Mouse (Mus musculus) myocyte (in vitro differentiated cells): ENCODE data around the gene Wdr90. TPM values are rescaled to one million over a fixed set of nuclear protein-coding genes. Genes with fewer than 3 reads are reported as not detected.

Experiments
- H3K27me3 ChIP-seq: one replicate; pipeline ENCODE4 v1.6.1; 2011; ENCODE audit not compliant: control insufficient read depth, insufficient read depth, insufficient read length
- H3K36me3 ChIP-seq: one replicate; pipeline ENCODE4 v1.6.1; 2011; ENCODE audit not compliant: control insufficient read depth, insufficient read depth
- H3K4me2 ChIP-seq: one replicate; pipeline ENCODE4 v1.6.1; 2011; ENCODE audit warnings: low read depth, control low read depth
- H3K4me3 ChIP-seq: one replicate; pipeline ENCODE4 v1.5.1; 2011; ENCODE audit warnings: mild to moderate bottlenecking, control low read depth, moderate library complexity
- H3K79me2 ChIP-seq: one replicate; pipeline ENCODE4 v1.6.1; 2011; ENCODE audit not compliant: control insufficient read depth, insufficient read depth
- H3ac ChIP-seq: one replicate; pipeline ENCODE4 v1.6.1; 2011; ENCODE audit not compliant: control insufficient read depth, insufficient read length
- CEBPB ChIP-seq: IDR thresholded peaks from 2 replicates; pipeline ENCODE4 v1.6.1; 2011; ENCODE audit warnings: mild to moderate bottlenecking, moderate library complexity; ENCODE audit not compliant: poor library complexity, insufficient read depth, severe bottlenecking
- E2F4 ChIP-seq: IDR thresholded peaks from one replicate; pipeline ENCODE4 v1.6.1; 2011; ENCODE audit warnings: mild to moderate bottlenecking, control low read depth, moderate library complexity; ENCODE audit not compliant: insufficient read depth
- MAX ChIP-seq: IDR thresholded peaks from one replicate; pipeline ENCODE4 v1.6.1; 2011; ENCODE audit warnings: low read depth, mild to moderate bottlenecking, control low read depth
- MYOD1 ChIP-seq, 3 experiments: IDR thresholded peaks; one replicate each; pipeline ENCODE4 v1.6.1; 2011; ENCODE audit warnings: control low read depth in 2 of 3, low read depth in 2 of 3, mild to moderate bottlenecking in 2 of 3, moderate library complexity in 1 of 3; ENCODE audit not compliant: insufficient read length in 2 of 3, control insufficient read depth in 1 of 3
- MYOG ChIP-seq, 3 experiments: IDR thresholded peaks; one replicate each; pipeline ENCODE4 v1.6.1; 2011; ENCODE audit warnings: control low read depth in 2 of 3, low read depth in 2 of 3, mild to moderate bottlenecking in 2 of 3; ENCODE audit not compliant: insufficient read length in 2 of 3, control insufficient read depth in 1 of 3, insufficient read depth in 1 of 3
- POLR2A ChIP-seq: IDR thresholded peaks from one replicate; pipeline ENCODE4 v1.6.1; 2011; ENCODE audit warnings: low read depth, mild to moderate bottlenecking, control low read depth, moderate library complexity; ENCODE audit not compliant: insufficient read length
- POLR2AphosphoS2 ChIP-seq: IDR thresholded peaks from one replicate; pipeline ENCODE4 v1.6.1; 2011; ENCODE audit warnings: low read depth, control low read depth; ENCODE audit not compliant: insufficient read length
- REST ChIP-seq: IDR thresholded peaks from one replicate; pipeline ENCODE4 v1.6.1; 2011; ENCODE audit warnings: mild to moderate bottlenecking, control low read depth, moderate library complexity; ENCODE audit not compliant: insufficient read depth, insufficient read length
- SRF ChIP-seq: IDR thresholded peaks from one replicate; pipeline ENCODE4 v1.6.1; 2011; ENCODE audit warnings: low read depth; ENCODE audit not compliant: control insufficient read depth, insufficient read length
- TCF12 ChIP-seq: IDR thresholded peaks from one replicate; pipeline ENCODE4 v1.6.1; 2011; ENCODE audit warnings: mild to moderate bottlenecking, control low read depth; ENCODE audit not compliant: poor library complexity, insufficient read depth, severe bottlenecking
- TCF3 ChIP-seq: IDR thresholded peaks from one replicate; pipeline ENCODE4 v1.6.1; 2011; ENCODE audit warnings: low read depth, control low read depth; ENCODE audit not compliant: insufficient read length
- USF1 ChIP-seq: IDR thresholded peaks from one replicate; pipeline ENCODE4 v1.6.1; 2011; ENCODE audit warnings: low read depth, mild to moderate bottlenecking, control low read depth, moderate library complexity
- polyA plus RNA-seq: library from polyadenylated mRNA; unstranded; fragments of >200 nt; fragmentation: generic; extraction: Trizol; gene quantifications from one replicate; pipeline ENCODE4 v1.2.1, GENCODE M21; 2012; ENCODE audit warnings: missing spikeins

Wdr90 gene
- polyA plus RNA-seq, 1 experiment = 7.4 TPM

GRCm38 (mm10) chr17:25801029-25801428, 60.3 kb downstream of the Wdr90 start:
- H3K4me3 ChIP-seq = no peak overlapping the region
- no peak overlapping the region for H3ac ChIP-seq
- no peaks in the 10 kb centered on the region for H3K36me3 ChIP-seq
- H3K79me2 ChIP-seq = no peaks in the 10 kb centered on the region
- TF ChIP-seq SRF (no peak), TCF12 (no peak), MYOD1 (IDR thresholded peaks at IDR 0.05; ENCODE audit: control insufficient read depth in 1 of 3, insufficient read length in 2 of 3, low read depth in 2 of 3) (no peak), POLR2AphosphoS2 (no peak), E2F4 (no peak), MYOG (IDR thresholded peaks at IDR 0.05; ENCODE audit: control insufficient read depth in 1 of 3, insufficient read depth in 1 of 3, insufficient read length in 2 of 3, low read depth in 2 of 3) (no peak), CEBPB (no peak), POLR2A (no peak), TCF3 (no peak), MAX (no peak), REST (no peak)
- H3K4me2 ChIP-seq = no peak overlapping the region
- H3K27me3 ChIP-seq = no peaks in the 10 kb centered on the region

- Histone ChIP-seq H3ac (peak within 1 kb of the TSS; percentile 11), H3K36me3 (no peaks in the 10 kb centered on the region), H3K4me3 (peak within 1 kb of the TSS; percentile 47), H3K4me2 (peak within 1 kb of the TSS; percentile 93), H3K27me3 (no peaks in the 10 kb centered on the region), H3K79me2 (no peaks in the 10 kb centered on the region)
- TF ChIP-seq TCF12 (no peak), USF1 (no peak), CEBPB (no peak), SRF (no peak), MAX (no peak), REST (no peak), POLR2A (peak; percentile 54), TCF3 (no peak), POLR2AphosphoS2 (peak; percentile 50), E2F4 (peak; percentile 64), MYOD1 (IDR thresholded peaks at IDR 0.05; ENCODE audit: control insufficient read depth in 1 of 3, insufficient read length in 2 of 3, low read depth in 2 of 3) (no peak), MYOG (IDR thresholded peaks at IDR 0.05; ENCODE audit: control insufficient read depth in 1 of 3, insufficient read depth in 1 of 3, insufficient read length in 2 of 3, low read depth in 2 of 3) (no peak)
Measured at GRCm38 (mm10) chr17:25796951-25797369, 64.3 kb downstream of the Wdr90 start, which contains the start of gene Metrn. Gene Metrn (minus strand): TSS chr17:25797136.

- H3K4me2 ChIP-seq = peak overlapping the region; percentile 93
- H3ac ChIP-seq = peak overlapping the region; percentile 11
- H3K4me3 ChIP-seq = peak overlapping the region; percentile 47
- H3K79me2 ChIP-seq = no peaks in the 10 kb centered on the region
- H3K36me3 ChIP-seq = no peaks in the 10 kb centered on the region
- no peaks in the 10 kb centered on the region for H3K27me3 ChIP-seq
- TF ChIP-seq CEBPB (no peak), TCF12 (no peak), MYOD1 (IDR thresholded peaks at IDR 0.05; ENCODE audit: control insufficient read depth in 1 of 3, insufficient read length in 2 of 3, low read depth in 2 of 3) (no peak), POLR2A (no peak), MAX (no peak), MYOG (IDR thresholded peaks at IDR 0.05; ENCODE audit: control insufficient read depth in 1 of 3, insufficient read depth in 1 of 3, insufficient read length in 2 of 3, low read depth in 2 of 3) (no peak), POLR2AphosphoS2 (no peak), E2F4 (no peak), REST (no peak)
Measured at GRCm38 (mm10) chr17:25796211-25796771, 65.0 kb downstream of the Wdr90 start.

- Histone ChIP-seq H3ac (peak within 1 kb of the TSS; percentile 11), H3K27me3 (no peaks in the 10 kb centered on the region)
- TF ChIP-seq MYOG (IDR thresholded peaks at IDR 0.05; ENCODE audit: control insufficient read depth in 1 of 3, insufficient read depth in 1 of 3, insufficient read length in 2 of 3, low read depth in 2 of 3) = no peak
Measured at GRCm38 (mm10) chr17:25795609-25796092, 65.7 kb downstream of the Wdr90 start, which contains the start of gene AC134908.4. Gene AC134908.4 (minus strand): TSS chr17:25795659.

GRCm38 (mm10) chr17:25794998-25795397, 66.3 kb downstream of the Wdr90 start:
- Histone ChIP-seq H3K4me3 (peak overlapping the region; percentile 47), H3K27me3 (no peaks in the 10 kb centered on the region), H3K4me2 (no peak overlapping the region), H3K79me2 (no peaks in the 10 kb centered on the region), H3K36me3 (no peaks in the 10 kb centered on the region), H3ac (no peak overlapping the region)
- TF ChIP-seq TCF3 = no peak
- TF ChIP-seq POLR2A = no peak
- no peak for TF ChIP-seq E2F4
- no peak for TF ChIP-seq SRF

More at GRCm38 (mm10) chr17:25795609-25796092, 65.7 kb downstream of the Wdr90 start, which contains the start of gene AC134908.4:
- Histone ChIP-seq H3K4me3 (peak within 1 kb of the TSS; percentile 47), H3K36me3 (no peaks in the 10 kb centered on the region), H3K79me2 (no peaks in the 10 kb centered on the region), H3K4me2 (peak within 1 kb of the TSS; percentile 93)

Other genes with a start within 250 kb of the Wdr90 start
- 0.24 TPM for gene Gng13, start 144.3 kb downstream of the Wdr90 start, polyA plus RNA-seq
- gene Chtf18, start 134.1 kb downstream of the Wdr90 start, polyA plus RNA-seq = 7.2 TPM
- 13.0 TPM for gene Rpusd1, start 133.8 kb downstream of the Wdr90 start, polyA plus RNA-seq
- gene Mslnl, start 125.5 kb downstream of the Wdr90 start, polyA plus RNA-seq = not detected
- gene Msln, start 107.1 kb downstream of the Wdr90 start, polyA plus RNA-seq = 91.8 TPM
- 31.4 TPM for gene Narfl, start 87.7 kb downstream of the Wdr90 start, polyA plus RNA-seq
- gene Haghl, start 75.8 kb downstream of the Wdr90 start, polyA plus RNA-seq = 29.8 TPM
- 0.08 TPM for gene Ccdc78, start 74.9 kb downstream of the Wdr90 start, polyA plus RNA-seq
- gene Fam173a, start 68.6 kb downstream of the Wdr90 start, polyA plus RNA-seq = 61.0 TPM
- gene AC134908.4, start 65.8 kb downstream of the Wdr90 start, polyA plus RNA-seq = not detected
- 44.4 TPM for gene Metrn, start 64.4 kb downstream of the Wdr90 start, polyA plus RNA-seq
- 6.0 TPM for gene Fbxl16, start 52.4 kb downstream of the Wdr90 start, polyA plus RNA-seq
- 18.0 TPM for gene Wdr24, start 37.9 kb downstream of the Wdr90 start, polyA plus RNA-seq
- gene Jmjd8, start 32.6 kb downstream of the Wdr90 start, polyA plus RNA-seq = 15.5 TPM
- 196 TPM for gene Stub1, start 28.1 kb downstream of the Wdr90 start, polyA plus RNA-seq
- gene Rhbdl1, start 24.2 kb downstream of the Wdr90 start, polyA plus RNA-seq = 0.67 TPM
- 0.67 TPM for gene Gm20683, start 19.7 kb downstream of the Wdr90 start, polyA plus RNA-seq
- gene Rhot2, start 16.6 kb downstream of the Wdr90 start, polyA plus RNA-seq = 48.3 TPM
- 36.7 TPM for gene Mcrip2, start 7.3 kb upstream of the Wdr90 start, polyA plus RNA-seq
- 23.6 TPM for gene Mettl26, start 13.6 kb upstream of the Wdr90 start, polyA plus RNA-seq
- 0.25 TPM for gene Wfikkn1, start 19.4 kb upstream of the Wdr90 start, polyA plus RNA-seq
- gene Rab40c, start 58.2 kb upstream of the Wdr90 start, polyA plus RNA-seq = 18.3 TPM
- gene Pigq, start 83.4 kb upstream of the Wdr90 start, polyA plus RNA-seq = 46.3 TPM
- gene Nhlrc4, start 83.5 kb upstream of the Wdr90 start, polyA plus RNA-seq = 0.17 TPM
- gene A930017K11Rik, start 91.1 kb upstream of the Wdr90 start, polyA plus RNA-seq = 0.02 TPM
- 7.2 TPM for gene Capn15, start 124.3 kb upstream of the Wdr90 start, polyA plus RNA-seq
- 19.7 TPM for gene Rab11fip3, start 208.1 kb upstream of the Wdr90 start, polyA plus RNA-seq
- 8.3 TPM for gene Decr2, start 228.8 kb upstream of the Wdr90 start, polyA plus RNA-seq
- gene Nme4, start 234.1 kb upstream of the Wdr90 start, polyA plus RNA-seq = 23.9 TPM